Mouse (Mus musculus) skeletal muscle tissue, adult 2 months (tissue): Measurements from ENCODE around the gene Spats2.

Source experiments
- DNase-seq: peaks from one replicate; pipeline ENCODE4 v3.0.0-alpha.2; 2012; ENCODE audit warnings: low read depth, low spot score

The Spats2 gene

GRCm38 (mm10) chr15:99259167-99259729, 133.5 kb downstream of the Spats2 start:
- peak; percentile 72 for DNase-seq

- DNase-seq = peak; percentile 94
These were observed 134.1 kb downstream of the Spats2 start for GRCm38 (mm10) chr15:99259730-99260252.

- DNase-seq = no peak
These were observed 137.0 kb downstream of the Spats2 start for GRCm38 (mm10) chr15:99262702-99263101.
